Mouse (Mus musculus) urinary bladder, postnatal 4 days (tissue): ENCODE results near the gene Mrps25.

Source experiments
- DNase-seq, 2 experiments: peaks; one replicate each; pipeline ENCODE4 v3.0.0; 2021 to 2022; ENCODE audit warnings: low spot score in 2 of 2

Mrps25 gene

DNA sequence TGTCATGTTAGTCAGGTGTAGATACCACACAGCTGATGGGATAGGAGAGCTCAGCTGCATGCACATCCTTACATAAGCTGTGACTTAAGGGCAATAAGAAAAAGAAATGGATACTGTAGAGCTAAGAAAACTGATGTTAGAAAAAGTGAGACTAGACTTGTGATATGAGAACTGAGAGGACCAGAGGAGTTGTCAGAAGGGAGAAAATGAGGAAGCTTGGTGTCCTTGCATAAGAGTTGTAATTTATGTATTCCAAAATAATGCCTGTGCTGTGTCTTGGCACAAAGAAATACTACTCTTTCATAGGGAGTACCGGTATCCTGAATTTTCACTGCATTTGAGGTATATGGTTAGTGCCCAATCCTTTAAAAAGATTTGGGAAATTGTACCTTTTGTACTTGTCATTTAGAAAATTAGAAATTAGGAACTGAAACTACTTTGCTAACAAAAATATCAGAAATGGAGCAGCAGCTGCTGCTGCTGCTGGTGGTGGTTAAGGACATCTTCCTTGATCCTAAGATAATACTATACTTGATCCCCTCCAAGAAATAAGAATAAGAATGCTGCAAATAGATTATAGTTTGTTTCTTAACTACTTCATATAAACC is 56.9 kb downstream of the Mrps25 start:
- no peak for DNase-seq

DNA sequence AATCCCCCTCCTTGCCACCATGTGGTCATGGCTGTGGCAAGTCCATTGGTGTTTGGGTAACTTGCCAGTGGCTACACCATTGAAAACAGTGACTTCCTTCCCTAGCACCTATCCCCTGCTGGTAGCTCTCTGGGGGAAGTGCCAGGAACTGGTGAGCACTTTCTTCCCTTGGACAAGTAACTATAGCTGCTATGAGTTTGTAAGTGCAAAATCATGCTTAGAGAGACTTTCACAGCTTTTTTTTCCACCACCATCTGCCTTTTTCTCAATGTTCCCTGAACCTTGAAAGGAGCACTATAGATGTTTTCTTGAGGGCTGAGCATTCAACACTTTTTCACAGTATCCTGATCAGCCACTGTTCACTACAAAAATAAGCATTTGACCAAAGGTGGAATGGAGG is 59.3 kb downstream of the Mrps25 start:
- no peak for DNase-seq
